Mouse (Mus musculus) heart, embryonic 11.5 days (tissue): ENCODE measurements around the gene Fuz. TPM values are rescaled to one million over a fixed set of nuclear protein-coding genes. Genes with fewer than 3 reads are reported as not detected.

Experiments
- ATAC-seq: fragments of 200-750 bp; cut with Nextera tagmentation; replicated peaks from 2 replicates; pipeline ENCODE4 v1.8.0; 2017; ENCODE audit warnings: moderate library complexity; ENCODE audit not compliant: insufficient number of reproducible peaks, low FRiP score, low TSS enrichment
- H3K27ac ChIP-seq: fragments of 300-500 bp; sonication (generic); 2 replicates; pipeline ENCODE4 v1.5.1; 2014; ENCODE audit warnings: mild to moderate bottlenecking, low read depth, low read length
- H3K27me3 ChIP-seq: fragments of 300-500 bp; sonication (generic); 2 replicates; pipeline ENCODE4 v1.6.1; 2014; ENCODE audit warnings: mild to moderate bottlenecking, low read length, mixed read lengths; ENCODE audit not compliant: control insufficient read depth, insufficient read depth
- H3K36me3 ChIP-seq: fragments of 300-500 bp; sonication (generic); 2 replicates; pipeline ENCODE4 v1.6.1; 2014; ENCODE audit warnings: mild to moderate bottlenecking, low read length, moderate library complexity, mixed read lengths; ENCODE audit not compliant: control insufficient read depth, insufficient read depth
- H3K4me1 ChIP-seq: fragments of 300-500 bp; sonication (generic); 2 replicates; pipeline ENCODE4 v1.6.1; 2014; ENCODE audit warnings: low read length; ENCODE audit not compliant: control insufficient read depth, insufficient read depth
- H3K4me2 ChIP-seq: fragments of 300-500 bp; sonication (generic); 2 replicates; pipeline ENCODE4 v1.6.1; 2014; ENCODE audit warnings: mild to moderate bottlenecking, moderate library complexity
- H3K4me3 ChIP-seq: fragments of 300-500 bp; sonication (generic); 2 replicates; pipeline ENCODE4 v1.5.1; 2014; ENCODE audit warnings: low read depth, low read length
- H3K9ac ChIP-seq: fragments of 300-500 bp; sonication (generic); 2 replicates; pipeline ENCODE4 v1.6.1; 2014; ENCODE audit warnings: mild to moderate bottlenecking, low read depth, low read length, moderate library complexity
- H3K9me3 ChIP-seq: fragments of 300-500 bp; sonication (generic); replicated peaks from 2 replicates; pipeline ENCODE4 v1.6.1; 2016; ENCODE audit warnings: low read length; ENCODE audit not compliant: control insufficient read depth
- WGBS: fragments of 180-500 bp; shearing (Covaris S2); extraction: QIAGEN DNeasy Blood & Tissue Kit; methylation state at CpG from one replicate; pipeline ENCODE4 v1.1.7; 2014; ENCODE audit not compliant: insufficient replicate concordance; 5-methylcytosine and 5-hydroxymethylcytosine counted together
- polyA plus RNA-seq: library from polyadenylated mRNA; unstranded; fragments of >200 nt; fragmentation: Nextera tagmentation; extraction: Ambion mirVana; gene quantifications from 2 replicates; pipeline ENCODE4 v1.2.1, GENCODE M21; 2014

Fuz gene
- polyA plus RNA-seq: 12.2 and 12.8 TPM in 2 replicates

DNA sequence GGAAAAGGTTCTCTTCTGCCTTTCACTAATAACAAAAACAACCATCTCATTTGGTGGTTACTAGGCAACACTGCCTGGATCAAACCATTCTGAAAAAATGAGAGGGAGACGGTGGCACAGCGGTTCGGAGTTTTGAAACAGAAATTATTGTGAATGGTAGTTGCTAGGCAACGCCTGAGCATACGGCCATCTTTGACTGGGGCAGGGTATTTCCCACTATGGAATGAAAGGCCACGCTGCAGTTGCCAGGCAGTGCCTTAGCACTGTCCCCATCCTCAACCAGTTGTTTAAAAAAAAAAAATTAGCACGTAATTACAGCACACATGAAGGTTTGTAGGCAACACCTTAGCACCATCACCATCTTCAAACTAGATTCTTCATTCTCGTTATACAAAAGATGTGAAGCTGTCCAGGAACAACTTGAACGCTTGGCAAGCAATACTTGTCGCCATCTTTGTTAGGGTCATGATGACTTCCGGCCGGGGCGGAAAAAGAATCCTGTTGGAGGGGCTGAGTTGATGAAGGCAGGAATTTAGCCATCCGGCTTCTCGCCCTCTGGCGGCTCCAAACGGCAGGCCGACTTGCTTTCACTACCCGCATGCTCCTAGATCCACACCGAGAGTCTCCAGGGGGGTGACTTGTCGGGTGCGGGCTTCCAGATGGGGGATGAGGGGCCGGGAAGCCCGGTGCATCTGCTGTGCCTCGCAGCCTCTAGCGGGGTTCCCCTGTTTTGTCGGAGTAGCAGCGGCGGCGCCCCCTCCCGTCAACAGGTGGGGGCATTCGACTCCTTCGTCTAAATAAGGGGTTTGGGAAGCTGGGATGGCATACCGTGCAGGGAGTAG lies at the start of gene Fuz:
TSS of gene Fuz (plus strand) at position 487 of the 842 bp plus-strand sequence.
- H3K9me3 ChIP-seq: no peaks in the 10 kb centered on the region
- peak within 1 kb of the TSS; percentile 77 for H3K9ac ChIP-seq
- H3K27ac ChIP-seq: peak within 1 kb of the TSS; percentile 72
- peak within 1 kb of the TSS; percentile 51 for H3K4me3 ChIP-seq
- ATAC-seq: 0 out of 2 replicates have a peak, but pooled peaks have one; percentile 18
- peaks cover 17% of the 10 kb centered on the region for H3K4me1 ChIP-seq
- 2% methylated on average over 34 of the region's 34 CpGs for WGBS
- H3K36me3 ChIP-seq: no peaks in the 10 kb centered on the region; the same call in 1 of the 2 replicates
- no peaks in the 10 kb centered on the region for H3K27me3 ChIP-seq
- peak within 1 kb of the TSS; percentile 79 for H3K4me2 ChIP-seq

DNA sequence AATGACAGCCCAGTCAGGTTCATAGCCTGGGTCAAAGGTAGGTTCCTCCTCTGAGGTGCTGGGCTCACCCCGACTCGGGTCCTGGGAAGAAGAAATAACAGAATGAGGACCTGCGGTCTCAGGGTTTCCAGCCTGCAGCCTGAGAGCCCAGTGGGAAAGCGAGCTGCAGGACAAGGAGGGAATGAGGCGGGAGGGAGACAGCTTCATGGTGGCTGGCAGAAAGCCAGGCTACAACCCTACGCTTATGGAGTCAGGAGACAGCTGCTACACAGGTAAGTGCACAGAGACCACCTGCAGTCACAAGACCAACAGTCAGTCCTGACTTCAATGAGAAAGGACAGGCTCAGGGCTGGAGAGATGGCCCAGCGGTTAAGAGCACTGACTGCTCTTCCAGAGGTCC lies 49.1 kb upstream of the Fuz start:
- Histone ChIP-seq H3K4me2 (no peak overlapping the region), H3K36me3 (peaks cover 26% of the 10 kb centered on the region), H3K27ac (no peak overlapping the region), H3K9ac (no peak overlapping the region), H3K4me3 (no peak overlapping the region), H3K4me1 (peaks cover 14% of the 10 kb centered on the region), H3K9me3 (no peaks in the 10 kb centered on the region), H3K27me3 (no peaks in the 10 kb centered on the region)
- WGBS: 92% methylated on average over 7 of the region's 7 CpGs
- no peak for ATAC-seq

DNA sequence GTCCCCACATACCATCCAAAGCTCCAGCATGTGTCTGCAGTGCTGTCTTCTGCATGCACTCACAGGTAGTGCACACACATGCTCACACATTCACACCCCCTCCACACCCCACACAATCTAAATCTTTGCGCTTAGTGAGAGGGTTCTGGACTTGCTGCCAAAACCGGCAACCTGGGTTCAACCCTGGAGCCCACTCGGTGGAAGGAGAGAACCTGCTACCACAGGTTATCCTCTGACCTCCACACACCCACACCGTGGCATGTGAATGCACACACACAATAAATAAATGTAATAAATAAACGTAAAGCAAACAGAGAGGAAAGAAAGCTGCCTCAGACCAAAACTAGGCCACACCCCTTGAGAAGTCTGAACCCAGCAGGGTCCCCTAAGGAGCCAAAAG lies 48.1 kb upstream of the Fuz start:
- H3K4me3 ChIP-seq: peak overlapping the region; percentile 87
- H3K27me3 ChIP-seq: no peaks in the 10 kb centered on the region
- H3K4me2 ChIP-seq: peak overlapping the region; percentile 96
- H3K36me3 ChIP-seq: peaks cover 21% of the 10 kb centered on the region
- H3K9me3 ChIP-seq: no peaks in the 10 kb centered on the region
- H3K4me1 ChIP-seq: peaks cover 14% of the 10 kb centered on the region
- 76% methylated on average over 5 of the region's 5 CpGs for WGBS
- peak overlapping the region; percentile 6; the same call in 1 of the 2 replicates for H3K9ac ChIP-seq
- ATAC-seq: no peak
- H3K27ac ChIP-seq: no peak overlapping the region

DNA sequence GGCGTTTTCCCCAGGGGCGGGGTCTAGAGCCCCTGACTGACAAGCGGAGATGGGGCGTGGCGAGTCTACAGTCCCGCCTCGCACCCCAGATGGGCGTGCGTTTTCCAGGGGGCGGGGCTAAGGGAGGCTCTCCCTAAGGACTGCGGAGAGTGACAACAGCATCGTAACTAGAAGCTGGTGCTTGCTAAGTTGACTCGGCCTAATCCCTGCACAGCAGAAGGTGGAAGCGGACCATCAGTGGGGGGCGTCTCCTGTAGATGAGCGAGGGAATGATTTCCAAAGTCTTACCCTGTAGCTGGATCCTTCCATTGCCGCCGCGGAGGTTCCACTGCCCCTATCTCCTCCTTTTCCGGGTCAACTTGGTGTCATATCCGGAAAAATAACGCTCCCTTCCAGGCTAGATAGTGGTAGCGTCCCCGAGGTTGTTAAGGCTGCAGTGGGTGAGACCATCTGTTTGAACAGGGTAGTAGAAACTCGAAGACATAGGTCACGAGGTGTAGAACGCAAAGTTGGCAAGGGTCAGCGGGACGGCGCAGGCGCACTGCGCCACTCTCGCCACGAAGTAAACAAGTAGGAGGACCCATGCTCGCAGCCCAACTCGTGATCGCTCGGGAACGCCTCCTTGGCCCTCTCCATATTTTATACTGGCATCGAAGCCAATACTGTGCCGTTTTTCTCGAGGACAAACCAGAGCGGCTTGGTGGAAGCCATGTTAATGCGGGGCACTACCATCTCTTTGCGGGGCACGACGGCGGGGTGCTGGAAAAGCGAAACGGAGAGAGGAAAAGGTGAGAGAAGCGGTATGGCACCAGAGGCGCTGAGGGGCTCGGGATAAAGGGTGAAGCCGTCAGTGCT lies 47.1 kb upstream of the Fuz start, which contains the start of the genes Akt1s1 and Tbc1d17:
TSS of gene Akt1s1 (plus strand) at position 431 of the 855 bp plus-strand sequence.
TSS of gene Tbc1d17 (minus strand) at position 519 of the 855 bp plus-strand sequence.
- peak; percentile 81 for ATAC-seq
- Histone ChIP-seq H3K36me3 (peaks cover 19% of the 10 kb centered on the region), H3K4me1 (peaks cover 17% of the 10 kb centered on the region), H3K27me3 (no peaks in the 10 kb centered on the region), H3K9ac (peak within 1 kb of the TSS; percentile 93), H3K4me2 (peak within 1 kb of the TSS; percentile 96), H3K9me3 (no peaks in the 10 kb centered on the region), H3K4me3 (peak within 1 kb of the TSS; percentile 87), H3K27ac (peak within 1 kb of the TSS; percentile 97)
- under 1% methylated on average over 54 of the region's 54 CpGs for WGBS

GRCm38 (mm10) chr7:44849416-44850111 lies 46.3 kb upstream of the Fuz start:
- WGBS: under 1% methylated on average over 41 of the region's 41 CpGs
- Histone ChIP-seq H3K4me1 (peaks cover 23% of the 10 kb centered on the region), H3K4me2 (peak overlapping the region; percentile 96), H3K36me3 (peaks cover 13% of the 10 kb centered on the region; the same call in 1 of the 2 replicates), H3K9me3 (no peaks in the 10 kb centered on the region), H3K9ac (peak overlapping the region; percentile 93), H3K27me3 (no peaks in the 10 kb centered on the region), H3K27ac (peak overlapping the region; percentile 97), H3K4me3 (peak overlapping the region; percentile 87)
- ATAC-seq: peak; percentile 67

DNA sequence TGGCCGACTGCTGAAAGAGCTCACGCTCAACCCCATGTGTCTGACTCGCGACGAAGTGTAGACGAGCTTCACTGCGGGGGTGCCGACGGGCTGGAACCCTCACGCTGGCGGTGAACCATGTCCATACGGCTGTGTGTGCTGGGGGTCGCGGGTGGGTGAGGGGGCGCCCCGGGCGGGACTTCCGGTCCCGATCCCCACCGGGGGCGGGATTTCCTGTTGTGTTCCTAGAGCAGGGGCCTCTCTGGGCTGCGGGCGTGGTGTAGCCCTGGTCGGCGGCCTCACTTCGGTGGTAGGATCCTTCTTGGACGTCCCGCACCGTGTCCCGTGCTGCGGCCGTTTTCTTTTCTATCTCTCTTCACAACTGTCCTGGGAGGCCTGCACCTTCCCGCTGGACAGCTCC lies 45.7 kb upstream of the Fuz start:
- no peaks in the 10 kb centered on the region for H3K9me3 ChIP-seq
- H3K4me1 ChIP-seq: peaks cover 27% of the 10 kb centered on the region
- peak overlapping the region; percentile 87 for H3K4me3 ChIP-seq
- H3K27me3 ChIP-seq: no peaks in the 10 kb centered on the region
- peak overlapping the region; percentile 97 for H3K27ac ChIP-seq
- WGBS: 0% methylated on average over 32 of the region's 33 CpGs
- peak; percentile 32; the same call in 1 of the 2 replicates for ATAC-seq
- peak overlapping the region; percentile 96 for H3K4me2 ChIP-seq
- H3K36me3 ChIP-seq: peaks cover 11% of the 10 kb centered on the region; the same call in 1 of the 2 replicates
- H3K9ac ChIP-seq: peak overlapping the region; percentile 93

DNA sequence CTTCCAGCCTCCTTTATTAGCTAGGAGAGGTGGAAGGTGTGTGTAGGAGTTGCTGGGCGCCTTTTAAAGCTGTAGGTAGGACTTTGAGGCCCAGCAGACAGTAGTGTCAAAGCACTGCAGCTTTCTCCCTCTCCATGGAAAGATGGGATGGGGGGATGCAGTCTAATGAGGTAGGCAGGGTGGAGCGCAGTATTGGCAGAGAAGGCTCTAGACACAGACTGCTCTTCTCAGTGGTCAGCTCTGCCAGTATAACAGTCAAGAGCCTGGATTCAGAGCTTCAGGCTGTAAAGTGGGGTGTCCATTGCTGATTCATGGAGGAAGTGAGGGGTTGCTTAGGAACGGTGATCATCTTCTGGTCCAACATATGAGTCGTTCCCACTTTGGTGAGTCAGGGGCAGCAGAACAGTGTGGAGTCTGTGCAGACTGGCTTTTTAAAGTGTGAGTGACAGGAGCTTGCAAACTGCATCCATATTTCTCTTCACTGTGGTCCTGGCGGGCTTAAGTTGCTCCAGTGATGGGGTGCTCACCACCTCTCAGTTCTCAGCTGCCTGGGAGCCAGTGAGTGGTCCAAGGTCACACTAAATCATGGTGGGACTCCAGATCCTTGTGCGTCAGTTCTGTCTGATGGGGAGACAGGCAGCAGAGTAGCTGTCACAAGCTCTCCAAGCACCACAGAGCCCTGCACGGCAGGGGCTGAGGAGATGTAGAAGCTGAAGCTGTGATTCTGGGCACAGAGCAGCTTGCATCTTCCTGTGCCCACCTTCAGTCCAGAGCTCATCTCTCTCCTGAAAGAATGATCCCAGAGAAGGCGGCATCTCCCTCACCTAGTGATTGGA lies 44.9 kb upstream of the Fuz start:
- ATAC-seq: no peak
- WGBS: 74% methylated on average over 8 of the region's 8 CpGs
- no peaks in the 10 kb centered on the region for H3K27me3 ChIP-seq
- no peaks in the 10 kb centered on the region for H3K9me3 ChIP-seq
- peak overlapping the region; percentile 97 for H3K27ac ChIP-seq
- peaks cover 29% of the 10 kb centered on the region for H3K4me1 ChIP-seq
- H3K36me3 ChIP-seq: peaks cover 6% of the 10 kb centered on the region; the same call in 1 of the 2 replicates
- H3K9ac ChIP-seq: peak overlapping the region; percentile 93
- H3K4me2 ChIP-seq: peak overlapping the region; percentile 96
- peak overlapping the region; percentile 87 for H3K4me3 ChIP-seq
